Mouse (Mus musculus) liver, embryonic 14.5 days (tissue): ENCODE data around the gene Zbtb5.

Source experiments
- CTCF ChIP-seq: IDR thresholded peaks from 2 replicates; pipeline ENCODE4 v1.5.1; 2016; ENCODE audit warnings: antibody characterized with exemption, low read depth, control low read depth
- EP300 ChIP-seq: IDR thresholded peaks from 2 replicates; pipeline ENCODE4 v1.6.1; 2016; ENCODE audit warnings: antibody characterized with exemption, low read depth

DNA sequence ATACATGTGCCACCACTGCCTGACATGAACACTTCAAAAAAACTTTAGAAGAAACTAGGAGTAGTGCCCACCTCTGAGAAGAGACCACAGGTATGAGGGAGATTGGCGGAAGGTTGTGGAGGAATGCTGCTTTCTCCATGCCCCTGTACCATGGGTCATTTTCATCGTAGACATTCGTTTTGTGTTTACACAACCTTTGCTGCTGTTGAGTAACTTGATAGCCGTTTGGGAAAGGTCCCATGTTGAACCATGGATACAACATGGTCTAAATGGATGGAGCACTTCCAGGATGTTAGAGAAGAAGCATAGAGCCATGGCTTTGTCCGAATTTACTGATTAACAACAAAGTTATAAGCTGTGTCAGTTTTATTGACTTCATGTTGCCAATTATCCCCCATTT is 34.0 kb downstream of the Zbtb5 start:
- no peak for TF ChIP-seq CTCF
- no peak for TF ChIP-seq EP300
